Mouse (Mus musculus) T-helper 2 cell (primary cell): ENCODE data around the gene Utrn.

Experiments used
- in situ Hi-C: fragments of 300-600 bp; cut with MboI, MseI; formaldehyde crosslinking; loops from one replicate; pipeline ENCODE4 v1.15.1; 2025; ENCODE audit warnings: high pct_unique_total_duplicates

Utrn gene

DNA sequence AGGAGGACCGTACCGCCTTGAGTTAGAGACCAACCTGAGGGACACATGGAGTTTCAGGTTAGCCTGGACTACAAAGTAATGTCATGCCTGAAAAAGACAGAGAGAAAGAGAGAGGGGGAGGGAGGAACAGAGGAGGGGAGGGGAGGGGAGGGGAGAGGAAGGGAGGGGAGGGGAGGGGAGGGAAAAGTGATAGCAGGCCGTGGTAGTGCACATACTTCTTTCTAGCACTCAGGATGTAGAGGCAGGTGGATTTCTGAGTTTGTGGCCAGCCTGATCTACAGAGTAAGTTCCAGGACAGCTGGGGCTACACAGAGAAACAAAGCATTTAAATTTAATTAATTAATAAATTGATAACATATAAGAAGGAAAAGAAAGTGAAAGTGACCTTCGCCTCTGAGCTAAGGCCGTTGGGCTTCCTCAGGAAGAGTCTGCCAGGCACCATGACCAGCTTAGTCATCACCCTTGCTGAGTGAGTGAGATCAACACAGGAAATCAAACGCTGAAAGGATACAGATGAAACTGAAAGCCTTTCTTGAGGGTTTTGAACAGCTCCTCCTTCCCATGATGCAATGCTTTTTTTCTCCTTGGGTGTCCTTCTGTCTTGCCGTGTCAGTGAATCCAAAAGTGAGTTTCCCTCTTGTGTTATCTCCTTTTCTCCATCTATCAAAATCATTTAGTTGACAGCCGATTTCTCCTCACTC is 5.6 kb upstream of the Utrn start:
- in situ Hi-C loops: loop anchor here (5.0 kb wide), 1 partner anchor 62 kb away; no protein-coding TSS in a partner anchor

DNA sequence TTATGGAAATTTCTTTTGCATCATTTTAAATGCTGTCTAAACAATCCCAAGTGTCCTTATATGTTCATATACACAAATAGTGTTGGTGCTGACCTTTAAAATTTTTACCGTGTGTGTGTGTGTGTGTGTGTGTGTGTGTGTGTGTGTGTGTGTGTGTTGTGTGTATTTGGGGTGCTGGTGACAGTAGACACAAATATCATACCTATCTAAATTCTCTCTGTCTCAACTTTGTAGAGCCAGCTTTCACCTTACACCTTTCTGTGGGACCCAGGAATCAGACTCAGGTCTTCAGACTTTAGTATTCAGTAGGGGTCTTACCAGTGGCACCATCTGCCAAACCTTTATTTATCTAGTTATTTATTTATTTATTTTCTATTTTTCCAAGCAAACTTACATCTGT is 681 bp upstream of the Utrn start:
- in situ Hi-C loops: loop anchor here (5.0 kb wide), 1 partner anchor 58 kb away; no protein-coding TSS in a partner anchor

DNA sequence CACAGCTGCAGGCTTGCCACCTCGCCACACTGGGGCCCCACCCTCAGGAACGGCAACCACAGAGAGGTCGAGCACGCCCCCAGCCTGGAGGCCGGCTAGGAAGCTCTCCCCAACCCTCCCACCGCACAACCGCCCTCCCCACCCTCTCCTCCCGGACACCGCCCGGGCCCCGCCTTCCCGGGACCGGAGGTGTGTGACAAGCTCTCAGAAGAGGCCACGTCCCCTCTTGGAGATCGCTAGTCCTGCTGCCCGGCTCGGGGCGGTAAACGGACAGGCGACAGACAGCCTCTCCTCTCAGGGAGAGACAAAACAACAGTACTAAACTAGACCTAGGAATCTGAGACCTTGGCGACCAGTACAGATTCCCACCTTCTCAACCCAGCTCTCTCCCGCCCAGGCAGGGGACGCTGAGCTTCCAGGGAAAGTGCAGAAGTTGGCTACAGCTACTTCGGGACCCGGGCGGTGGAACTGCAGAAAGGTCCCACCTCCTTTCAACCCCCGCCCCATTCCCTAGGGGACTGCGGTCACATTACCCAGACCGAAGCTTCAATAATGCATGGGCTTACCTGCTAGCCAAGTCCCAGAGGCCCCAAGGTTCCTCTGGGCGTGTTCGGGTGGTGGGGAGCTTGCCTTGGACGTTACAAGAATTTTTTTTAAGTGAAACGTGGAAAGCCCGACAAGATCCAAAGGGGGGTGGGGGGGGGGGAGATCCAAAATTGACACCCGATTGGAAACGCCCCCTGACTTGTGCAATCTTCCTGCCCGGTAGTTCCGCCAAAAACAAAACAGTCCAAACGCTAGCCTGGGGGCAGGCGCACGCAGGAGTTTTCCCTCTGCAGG is 756 bp downstream of the Utrn start:
- in situ Hi-C loops: no loop called here

DNA sequence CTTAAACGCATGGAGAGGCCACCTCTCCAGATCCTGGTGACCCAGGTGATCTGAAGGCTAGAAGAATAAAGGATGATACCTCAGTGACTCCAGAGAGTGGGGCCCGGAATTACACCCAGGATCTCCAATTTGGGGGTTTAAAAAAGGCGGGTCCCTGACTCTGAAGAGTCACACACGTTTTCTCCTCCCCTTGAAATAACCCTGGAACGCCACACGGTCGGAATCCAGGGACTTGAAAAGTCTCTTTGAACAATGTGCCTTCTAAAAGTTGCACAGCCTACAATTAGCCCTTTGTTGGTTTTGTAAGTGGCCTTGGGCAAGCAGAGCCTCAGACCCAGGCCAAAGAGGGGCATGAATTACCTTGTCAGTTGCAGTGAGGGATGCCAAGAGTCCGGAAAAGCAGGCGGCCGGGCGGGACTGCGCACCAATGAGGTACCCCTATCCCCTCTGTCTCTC is 1.4 kb downstream of the Utrn start:
- in situ Hi-C loops: no loop called here

DNA sequence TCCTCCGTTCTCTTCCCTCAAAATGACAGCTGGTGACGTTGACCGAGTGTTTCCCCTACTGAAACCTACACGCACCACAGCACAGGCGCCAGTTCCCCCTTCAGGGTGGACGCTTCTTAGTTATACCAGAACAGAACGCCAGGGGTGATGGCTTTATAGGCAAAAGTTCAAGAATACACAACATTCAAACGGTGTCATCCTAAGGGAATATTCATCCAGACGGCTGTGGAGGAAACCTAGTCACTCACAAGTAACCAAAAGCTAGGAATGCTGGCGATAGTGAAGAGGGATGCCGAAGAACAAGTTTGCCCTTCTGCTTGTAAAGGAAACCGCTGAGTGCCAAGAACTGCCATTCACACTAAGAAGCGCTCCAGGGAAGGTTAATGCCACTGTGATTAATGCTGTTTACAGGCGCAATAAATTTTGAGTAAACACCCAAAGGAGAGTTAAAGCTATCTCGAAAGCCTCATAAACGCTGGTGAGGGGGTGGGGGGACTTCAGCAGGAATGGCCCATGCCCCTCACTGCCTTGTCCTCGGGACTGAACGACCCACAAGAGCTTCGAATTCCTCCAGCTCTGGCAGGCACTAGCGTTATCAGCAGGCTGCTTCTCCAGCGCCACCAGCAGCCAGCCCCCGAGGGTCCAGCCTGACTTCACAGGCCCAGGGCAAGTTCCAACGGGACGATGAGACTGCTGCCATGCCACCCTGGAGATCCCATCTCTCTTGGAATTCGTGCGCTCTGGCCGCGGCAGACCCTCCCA is 2.0 kb downstream of the Utrn start:
- in situ Hi-C loops: no loop called here

DNA sequence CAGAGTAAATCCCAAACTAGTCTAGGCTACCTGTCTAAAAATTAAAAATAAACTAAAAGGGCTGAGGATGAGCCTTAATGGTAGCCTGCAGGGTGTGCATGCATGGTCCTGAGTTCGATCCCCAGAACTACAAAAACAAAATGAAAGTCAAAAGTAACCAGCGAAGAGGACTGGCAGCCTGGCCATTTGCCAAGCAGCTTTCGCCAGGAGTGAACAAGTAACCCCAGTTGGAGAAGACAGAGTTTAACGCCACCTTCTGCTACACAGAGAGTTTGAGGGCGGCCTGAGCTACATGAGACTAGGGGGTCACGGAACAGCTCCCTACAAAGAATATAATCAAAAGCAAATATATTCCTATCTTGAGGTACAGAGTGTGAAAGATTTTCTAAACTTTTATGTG is 4.0 kb downstream of the Utrn start:
- in situ Hi-C loops: no loop called here

DNA sequence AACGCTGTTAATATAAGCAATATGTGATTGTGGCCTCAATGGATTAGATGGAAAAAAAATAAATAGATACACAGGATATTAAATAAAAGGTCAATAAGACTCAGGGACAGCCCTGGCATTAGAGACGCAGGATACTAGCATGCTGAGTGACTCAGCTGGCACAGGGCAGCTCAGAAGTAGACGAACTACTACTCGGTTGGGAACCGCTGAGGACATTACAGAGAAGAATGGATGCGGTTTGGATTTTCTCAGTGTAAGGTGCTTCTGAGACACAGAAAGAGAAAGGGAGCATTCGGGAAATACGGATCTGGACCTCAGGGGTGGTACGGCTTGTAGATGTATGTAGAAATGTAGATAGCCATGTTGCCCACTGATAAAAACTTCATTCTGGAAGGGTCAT is 5.6 kb downstream of the Utrn start:
- in situ Hi-C loops: no loop called here

DNA sequence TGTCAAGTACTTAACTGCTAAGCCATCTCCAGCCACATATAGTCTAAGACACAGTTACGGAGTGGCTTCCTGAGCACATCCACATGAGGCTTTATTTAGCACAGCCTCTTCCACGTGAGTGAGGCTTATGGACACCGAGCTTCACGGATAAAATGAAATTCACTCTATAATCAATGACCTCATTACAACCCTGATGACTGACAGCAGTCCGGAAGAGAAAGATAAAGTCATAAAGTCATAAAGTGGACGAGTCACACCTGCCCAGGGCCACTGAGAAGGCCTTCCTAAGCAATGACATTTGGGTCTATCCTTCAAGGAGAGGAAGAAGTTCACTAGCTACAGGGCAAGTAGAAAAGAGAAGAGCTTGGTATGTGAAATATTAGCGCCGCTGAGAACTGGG is 7.1 kb downstream of the Utrn start:
- in situ Hi-C loops: no loop called here

DNA sequence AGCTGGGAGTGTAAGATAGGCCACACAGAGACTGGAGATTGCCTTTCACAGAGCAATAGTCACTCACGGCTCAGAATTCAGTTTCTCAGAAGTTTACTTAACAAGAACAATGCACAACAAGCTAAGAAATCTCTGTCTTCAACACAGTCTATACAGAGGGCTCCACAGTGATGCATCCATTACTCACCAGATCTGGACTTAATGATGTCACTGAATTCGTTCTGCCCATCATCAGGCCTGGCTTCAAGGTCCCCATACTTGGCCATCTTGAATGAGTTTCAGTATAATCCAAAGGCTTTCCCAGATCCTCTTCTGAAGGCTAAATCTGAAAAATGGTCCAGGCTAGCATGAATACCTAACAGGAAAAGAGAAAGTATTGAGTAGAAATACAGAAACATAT is 7.8 kb downstream of the Utrn start:
- in situ Hi-C loops: no loop called here

DNA sequence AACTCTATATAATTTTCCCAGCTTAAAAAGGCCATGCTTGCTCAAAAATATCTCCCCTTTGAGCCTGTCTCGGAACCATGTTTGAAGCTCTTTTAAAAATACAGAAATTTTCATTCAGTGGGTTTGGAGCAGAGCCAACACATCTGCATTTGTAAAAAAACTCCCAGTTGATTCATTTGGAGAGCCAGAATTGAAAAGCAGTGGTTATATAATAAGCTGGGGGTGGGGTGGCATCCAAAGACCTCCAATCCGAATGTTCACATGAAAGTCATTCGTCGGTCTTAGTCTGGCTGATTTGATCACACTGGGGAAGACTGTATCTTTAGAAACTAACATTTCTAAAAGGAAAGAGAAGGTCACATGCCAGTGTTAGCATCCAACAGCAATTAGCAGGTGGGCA is 8.4 kb downstream of the Utrn start:
- in situ Hi-C loops: no loop called here

DNA sequence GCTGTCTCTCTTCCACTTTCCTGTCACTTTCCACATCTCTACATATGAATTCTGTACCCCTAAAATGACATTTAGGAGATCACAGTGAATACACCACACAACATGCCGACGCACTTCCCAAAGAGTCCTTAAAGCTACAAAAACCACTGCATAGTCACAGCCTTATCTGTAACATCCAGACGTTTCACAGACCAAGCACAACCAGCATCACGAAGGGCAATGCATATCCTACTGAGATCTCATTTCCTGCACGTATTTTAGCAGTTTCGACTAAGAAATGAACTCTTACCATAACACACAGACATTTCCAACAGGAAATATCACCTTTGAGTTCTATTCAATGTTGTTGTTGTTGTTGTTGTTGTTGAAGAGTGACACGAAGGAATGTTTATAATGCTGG is 8.8 kb downstream of the Utrn start:
- in situ Hi-C loops: no loop called here

DNA sequence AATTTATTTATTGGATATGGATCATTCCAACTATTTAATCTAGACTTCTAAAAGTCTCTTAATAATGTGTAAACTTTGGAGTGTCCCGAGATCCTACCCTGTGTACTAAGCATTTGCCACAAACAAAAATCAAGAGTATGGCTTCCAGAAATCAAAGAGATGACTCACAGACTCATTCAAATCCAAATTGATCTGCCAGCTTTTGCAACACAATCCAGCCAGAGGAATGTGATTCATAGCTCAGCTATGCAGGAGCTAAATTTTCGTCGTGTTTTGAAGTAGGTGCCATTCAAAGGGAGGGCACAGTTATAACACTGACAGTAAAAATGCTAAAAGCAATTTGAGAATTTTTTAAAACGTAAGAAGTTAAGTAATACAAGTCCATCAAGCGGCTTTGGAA is 11.1 kb downstream of the Utrn start:
- in situ Hi-C loops: loop anchor here (10.0 kb wide), 1 partner anchor 1263 kb away; no protein-coding TSS in a partner anchor

DNA sequence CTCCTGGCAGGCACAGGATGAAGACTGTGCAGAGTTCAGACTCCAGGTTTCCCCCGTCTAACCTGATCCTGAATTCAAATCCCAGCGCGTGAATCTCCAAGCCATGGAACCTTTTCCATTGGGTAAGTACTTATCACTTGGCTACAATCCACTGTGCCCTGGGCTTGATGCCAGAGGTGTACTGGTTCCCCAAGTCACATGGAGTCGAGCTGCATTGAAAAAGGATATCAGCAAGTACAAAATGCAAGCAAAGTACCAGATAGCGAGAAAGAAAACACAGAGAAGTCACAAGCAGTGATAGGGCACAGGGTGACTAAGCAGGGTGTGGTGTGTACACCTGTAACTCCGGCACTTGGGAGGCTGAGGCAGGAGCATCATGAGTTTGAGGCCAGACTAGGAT is 14.9 kb downstream of the Utrn start:
- in situ Hi-C loops: loop anchor here (10.0 kb wide), 1 partner anchor 1259 kb away; no protein-coding TSS in a partner anchor

DNA sequence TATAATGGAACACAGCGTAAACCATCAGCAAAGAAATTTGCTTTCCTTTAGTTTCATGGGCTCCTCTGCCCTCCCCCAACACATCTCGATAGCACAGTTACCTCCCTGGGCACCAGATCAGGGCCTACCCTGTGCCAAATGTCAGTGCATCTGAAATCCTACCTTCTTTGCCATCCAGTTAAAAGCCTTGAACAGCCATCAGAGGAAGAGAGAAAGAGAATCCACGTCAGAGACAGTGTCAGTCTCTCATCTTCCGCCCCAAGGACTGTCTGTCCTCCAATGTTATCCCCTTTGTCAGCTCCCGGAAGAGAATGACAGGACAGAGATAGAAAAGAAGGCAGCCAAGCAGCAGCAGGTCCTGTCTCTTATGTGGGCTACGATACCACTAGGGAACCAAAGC is 15.4 kb downstream of the Utrn start:
- in situ Hi-C loops: loop anchor here (10.0 kb wide), 1 partner anchor 1259 kb away; no protein-coding TSS in a partner anchor

DNA sequence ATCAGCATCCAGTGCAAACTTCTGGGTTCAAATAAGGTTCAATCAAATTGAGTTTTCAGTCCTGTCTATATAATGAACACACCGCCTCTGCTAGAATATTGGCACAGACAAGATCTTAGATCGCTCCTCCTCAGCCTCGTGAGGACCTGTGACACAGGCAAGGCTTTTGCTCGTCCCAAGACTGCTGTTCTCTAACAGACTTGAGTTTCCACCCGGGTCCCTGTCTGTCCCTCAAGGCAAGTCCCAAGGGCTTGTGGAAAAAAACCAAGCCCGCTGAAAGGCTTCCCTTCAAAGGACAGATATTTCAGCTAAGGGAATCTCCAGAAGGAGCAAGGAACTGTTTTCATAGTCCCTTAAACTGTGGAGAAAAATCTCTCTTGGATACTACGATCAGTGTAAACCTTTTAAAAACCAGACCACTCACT is 16.0 kb downstream of the Utrn start:
- in situ Hi-C loops: loop anchor here (10.0 kb wide), 1 partner anchor 1258 kb away; no protein-coding TSS in a partner anchor

DNA sequence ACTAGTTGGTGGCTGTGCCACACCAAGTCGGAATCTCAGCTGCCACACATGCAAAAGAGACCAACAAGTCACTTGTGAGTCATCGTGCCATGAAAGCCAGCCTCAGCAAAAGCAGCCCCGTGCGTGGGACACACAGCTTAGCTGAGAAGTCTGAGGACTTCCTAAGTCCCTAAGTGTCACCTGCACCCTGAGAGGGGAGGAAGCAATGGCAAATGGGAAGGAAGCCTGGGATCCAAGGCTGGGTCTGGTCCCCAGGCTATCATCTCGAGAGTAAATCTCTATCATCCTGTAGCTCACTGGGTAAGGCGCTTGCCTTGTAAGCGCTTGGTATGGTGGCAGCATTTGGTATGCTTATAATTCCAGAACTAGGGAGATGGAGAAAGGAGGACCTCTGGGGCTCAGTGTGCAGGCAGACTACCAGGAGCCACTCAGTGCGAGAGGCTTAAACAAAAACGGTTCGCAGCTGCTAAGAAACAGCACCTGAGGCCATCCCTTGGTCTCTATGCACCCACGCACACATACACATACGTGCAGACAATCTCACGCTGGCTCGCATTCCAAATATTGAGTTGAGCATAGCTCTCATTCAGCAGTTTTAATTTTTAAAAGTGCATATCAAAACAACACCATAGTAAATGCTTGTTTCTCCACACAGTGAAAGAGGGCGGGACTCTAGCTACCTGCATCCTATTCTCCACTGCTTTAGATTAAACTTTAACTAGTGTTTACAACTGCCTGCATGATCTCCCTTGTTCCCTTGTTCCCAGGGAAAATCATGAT is 16.6 kb downstream of the Utrn start:
- in situ Hi-C loops: loop anchor here (10.0 kb wide), 1 partner anchor 1258 kb away; no protein-coding TSS in a partner anchor

DNA sequence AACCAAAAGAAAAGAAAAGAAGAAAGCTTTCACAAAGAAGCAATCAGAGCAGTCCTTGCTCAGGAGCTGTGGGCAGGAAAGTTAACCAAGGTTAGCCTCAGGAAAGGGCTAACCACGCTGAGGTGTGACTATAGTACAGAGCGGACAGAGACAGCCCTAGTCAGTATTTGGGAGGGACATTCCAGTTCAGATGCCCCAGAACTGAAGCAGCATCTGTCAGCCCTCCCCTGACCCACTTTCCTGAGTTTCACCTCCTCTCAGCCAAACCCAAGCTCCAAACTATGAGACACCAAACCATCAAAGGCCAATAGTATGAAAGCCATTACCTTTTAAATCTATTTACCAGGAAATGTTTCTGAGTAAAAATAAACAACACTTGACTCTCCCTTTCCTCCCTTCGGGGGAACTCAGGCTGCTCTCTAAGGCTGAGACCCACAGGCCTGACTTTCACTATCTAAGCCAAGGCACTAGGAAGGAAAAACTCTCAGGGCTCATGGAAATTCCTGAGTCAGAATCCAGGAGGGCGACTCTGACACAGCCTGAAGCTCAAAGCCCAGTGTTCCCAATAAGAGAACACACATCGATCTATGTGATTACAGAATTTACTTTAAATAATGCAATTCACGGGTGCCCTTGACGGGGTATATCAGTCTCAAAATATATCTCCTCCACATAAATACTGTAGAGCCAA is 18.2 kb downstream of the Utrn start:
- in situ Hi-C loops: loop anchor here (10.0 kb wide), 1 partner anchor 1256 kb away; no protein-coding TSS in a partner anchor

DNA sequence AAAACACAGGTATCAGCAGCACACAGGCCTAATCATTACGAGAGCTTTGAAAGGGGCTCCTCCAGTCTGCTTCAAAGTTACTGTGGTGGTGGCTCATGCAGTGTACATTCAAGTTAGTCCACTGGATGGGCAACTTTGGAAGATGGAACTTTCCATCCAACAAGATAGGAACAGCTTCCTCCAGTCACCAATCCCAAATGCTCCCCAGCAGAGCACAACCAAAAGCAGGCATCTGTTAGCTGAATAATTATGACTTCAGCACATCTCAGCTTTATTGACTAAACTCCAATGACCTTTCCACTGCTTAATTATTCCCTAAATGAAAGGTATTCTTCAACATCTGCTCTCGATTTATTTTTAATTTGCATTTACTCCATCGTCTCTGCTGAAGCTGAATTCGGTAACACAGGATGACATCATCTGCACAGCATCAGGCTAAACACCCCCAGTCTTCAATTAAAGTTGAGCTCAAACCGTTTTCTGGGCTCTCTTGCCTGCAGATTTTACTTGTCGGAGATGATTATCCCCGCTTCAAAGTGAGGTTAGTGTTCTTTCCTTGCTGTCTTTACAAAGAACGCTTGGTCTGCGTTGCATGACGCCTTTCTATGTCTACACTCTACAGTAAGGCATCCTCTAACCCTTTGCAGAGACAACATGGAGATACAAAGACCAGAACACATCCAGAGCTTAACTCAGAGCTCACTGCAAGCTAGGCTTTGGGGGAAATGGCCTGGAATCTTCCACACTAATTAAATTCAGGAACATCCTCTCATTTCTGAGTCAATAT is 20.6 kb downstream of the Utrn start:
- in situ Hi-C loops: no loop called here

DNA sequence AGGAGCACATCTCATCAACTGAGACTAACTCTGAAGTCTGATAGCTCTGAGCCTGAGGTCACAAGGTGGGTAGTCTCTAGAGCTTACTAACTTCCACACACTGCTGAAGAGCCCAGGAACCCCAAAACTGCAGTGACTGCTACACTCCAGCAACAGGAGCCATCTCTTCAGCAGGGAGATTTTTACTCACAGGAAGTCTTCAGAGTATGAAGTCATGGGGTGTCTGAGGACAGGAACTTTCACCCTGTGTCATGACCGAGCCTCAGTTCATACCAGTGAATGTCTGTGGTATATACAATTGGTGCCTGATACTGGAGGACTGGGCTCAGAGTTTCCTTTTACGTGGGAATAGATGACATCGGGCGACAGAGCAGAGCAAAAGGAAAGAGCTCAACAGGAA is 26.6 kb downstream of the Utrn start:
- in situ Hi-C loops: no loop called here

DNA sequence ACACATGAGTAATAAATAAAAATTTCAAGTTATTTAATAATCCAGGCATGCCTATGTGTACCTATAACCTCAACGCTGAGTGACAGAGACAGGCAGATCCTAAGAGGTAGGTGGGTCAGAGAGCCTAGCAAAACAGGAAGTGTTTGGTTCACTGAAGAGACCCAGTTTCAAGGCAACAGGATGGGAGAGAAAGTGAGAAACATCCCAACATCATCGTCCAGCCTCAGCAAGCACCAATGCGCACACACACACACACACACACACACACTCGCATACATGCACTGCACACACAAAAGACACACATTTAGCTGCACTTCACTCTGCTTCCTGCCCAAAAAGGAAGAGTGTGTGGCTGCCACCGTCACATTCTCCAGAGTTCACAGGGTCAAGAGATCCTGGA is 27.7 kb downstream of the Utrn start:
- in situ Hi-C loops: no loop called here
